Mouse (Mus musculus): Measurements from ENCODE around the gene BC017158. TPM values are rescaled to one million over a fixed set of nuclear protein-coding genes. Genes with fewer than 3 reads are reported as not detected.

Gene BC017158
- polyA plus RNA-seq (2014; fragmentation: Illumina TruSeq; extraction: RNeasy Lipid Tissue Mini Kit (QIAGEN cat#74804); ENCODE audit: low read depth, low replicate concordance), result 3.4 TPM

GRCm38 (mm10) chr7:128297617-128298480, at the start of gene BC017158:
TSS of gene BC017158 (minus strand) at chr7:128298170.

GRCm38 (mm10) chr7:128265411-128265810, 32.6 kb downstream of the BC017158 start, which contains the start of gene Slc5a2:
TSS of gene Slc5a2 (plus strand) at chr7:128265657.

DNA sequence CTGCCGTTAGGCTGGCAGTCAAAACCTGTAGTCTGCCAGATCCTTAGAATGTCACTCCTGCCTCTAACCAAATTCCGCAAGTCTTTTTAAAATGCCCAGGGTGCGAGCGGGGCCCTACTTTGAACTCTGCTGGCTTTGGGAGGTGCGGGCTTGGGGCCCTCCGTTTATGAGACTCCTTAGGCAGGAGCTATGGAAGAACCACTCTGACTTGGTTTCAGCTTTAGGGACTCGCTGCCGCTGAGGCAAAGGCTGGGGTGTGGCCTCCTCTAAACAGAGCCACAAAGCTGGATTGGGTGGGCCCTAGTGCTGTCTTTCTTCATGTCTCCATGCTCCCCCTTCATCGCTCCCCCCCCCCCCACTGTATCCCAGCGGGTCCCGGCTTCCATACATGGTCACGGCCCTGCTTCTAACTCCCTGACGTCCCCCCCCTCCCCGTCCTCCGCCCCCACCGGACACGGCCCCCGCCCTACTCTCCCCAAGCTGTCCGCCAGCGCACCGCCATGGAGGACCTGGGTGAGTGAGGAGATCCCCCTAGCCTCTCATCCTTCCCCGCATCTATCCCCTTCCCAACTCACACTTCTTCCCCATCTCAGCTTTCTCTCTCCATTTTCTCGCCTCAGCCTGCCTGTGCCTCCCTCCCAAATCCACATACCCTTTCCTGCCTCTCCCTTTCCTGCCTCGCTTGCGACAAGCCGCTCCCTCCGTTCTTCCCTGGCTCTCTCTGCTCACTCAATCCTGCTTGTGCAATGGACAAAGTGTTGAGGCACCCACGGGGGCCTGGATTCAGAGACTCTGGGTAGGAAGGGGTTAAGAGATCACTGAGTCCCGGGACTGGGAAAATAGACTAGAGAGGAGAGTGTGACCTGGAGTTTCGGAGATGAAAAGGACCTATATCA, 51.2 kb downstream of the BC017158 start, which contains the start of gene Tgfb1i1:
Gene Tgfb1i1 (plus strand): TSS at position 317 of the 896 bp plus-strand sequence.

GRCm38 (mm10) chr7:128237927-128238778, 59.8 kb downstream of the BC017158 start, which contains the start of gene 9130023H24Rik:
TSS of gene 9130023H24Rik (minus strand) at chr7:128238031.

GRCm38 (mm10) chr7:128236856-128237592, 60.9 kb downstream of the BC017158 start, which contains the start of gene Armc5:
TSS of gene Armc5 (plus strand) at chr7:128237342.

Other genes with a start within 250 kb of the BC017158 start
- gene Itgam, start 235.5 kb downstream of the BC017158 start, polyA plus RNA-seq (2014; fragmentation: Illumina TruSeq; extraction: RNeasy Lipid Tissue Mini Kit (QIAGEN cat#74804); ENCODE audit: low read depth, low replicate concordance), result 0.42 TPM
- gene Gm49368, start 235.5 kb downstream of the BC017158 start, polyA plus RNA-seq (2014; fragmentation: Illumina TruSeq; extraction: RNeasy Lipid Tissue Mini Kit (QIAGEN cat#74804); ENCODE audit: low read depth, low replicate concordance), result not detected
- 0.29 TPM for gene Itgax, start 168.6 kb downstream of the BC017158 start, polyA plus RNA-seq (2014; fragmentation: Illumina TruSeq; extraction: RNeasy Lipid Tissue Mini Kit (QIAGEN cat#74804); ENCODE audit: low read depth, low replicate concordance)
- not detected for gene Itgad, start 143.8 kb downstream of the BC017158 start, polyA plus RNA-seq (2014; fragmentation: Illumina TruSeq; extraction: RNeasy Lipid Tissue Mini Kit (QIAGEN cat#74804); ENCODE audit: low read depth, low replicate concordance)
- gene Cox6a2, start 91.8 kb downstream of the BC017158 start, polyA plus RNA-seq (2014; fragmentation: Illumina TruSeq; extraction: RNeasy Lipid Tissue Mini Kit (QIAGEN cat#74804); ENCODE audit: low read depth, low replicate concordance), result not detected
- 0.13 TPM for gene Armc5, start 60.8 kb downstream of the BC017158 start, polyA plus RNA-seq (2014; fragmentation: Illumina TruSeq; extraction: RNeasy Lipid Tissue Mini Kit (QIAGEN cat#74804); ENCODE audit: low read depth, low replicate concordance)
- 2.1 TPM for gene 9130023H24Rik, start 60.1 kb downstream of the BC017158 start, polyA plus RNA-seq (2014; fragmentation: Illumina TruSeq; extraction: RNeasy Lipid Tissue Mini Kit (QIAGEN cat#74804); ENCODE audit: low read depth, low replicate concordance)
- 0.40 TPM for gene Tgfb1i1, start 51.4 kb downstream of the BC017158 start, polyA plus RNA-seq (2014; fragmentation: Illumina TruSeq; extraction: RNeasy Lipid Tissue Mini Kit (QIAGEN cat#74804); ENCODE audit: low read depth, low replicate concordance)
- not detected for gene Slc5a2, start 32.5 kb downstream of the BC017158 start, polyA plus RNA-seq (2014; fragmentation: Illumina TruSeq; extraction: RNeasy Lipid Tissue Mini Kit (QIAGEN cat#74804); ENCODE audit: low read depth, low replicate concordance)
- 3.2 TPM for gene Rgs10, start 120.6 kb upstream of the BC017158 start, polyA plus RNA-seq (2014; fragmentation: Illumina TruSeq; extraction: RNeasy Lipid Tissue Mini Kit (QIAGEN cat#74804); ENCODE audit: low read depth, low replicate concordance)
- 106 TPM for gene Tial1, start 163.5 kb upstream of the BC017158 start, polyA plus RNA-seq (2014; fragmentation: Illumina TruSeq; extraction: RNeasy Lipid Tissue Mini Kit (QIAGEN cat#74804); ENCODE audit: low read depth, low replicate concordance)
- 8.6 TPM for gene Bag3, start 225.4 kb upstream of the BC017158 start, polyA plus RNA-seq (2014; fragmentation: Illumina TruSeq; extraction: RNeasy Lipid Tissue Mini Kit (QIAGEN cat#74804); ENCODE audit: low read depth, low replicate concordance)